In genomic region chr3:100439088-100439487, GRCm38 (mm10) we compare ENCODE assay signal across 11 mouse cellular contexts. TPM values are rescaled to one million over a fixed set of nuclear protein-coding genes. Genes with fewer than 3 reads are reported as not detected.
A peak's percentile ranks its signal among the peaks of the same experiment; 100 is the strongest.
DNase-seq lines count a peak whose midpoint lies in the region; ATAC-seq and TF ChIP-seq lines count a peak whose summit lies in the region.
"Had no signal": no experiment of that assay in that cellular context is flagged by ENCODE, and none has a peak within 500 bp of the region (broad histone marks: within the 10 kb centered on the region; RNA-seq: fewer than 3 reads in every experiment).

No protein-coding gene starts in this region.

- H3K27me3 ChIP-seq in heart, embryonic 11.5 days (ENCODE audit: control insufficient read depth, insufficient read depth, low read length), result no peaks in the 10 kb centered on the region
- H3K27me3 ChIP-seq in heart, adult 2 months (ENCODE audit: control insufficient read depth, insufficient read depth, low read length), result no peaks in the 10 kb centered on the region
- no peaks in the 10 kb centered on the region for H3K27me3 ChIP-seq in CH12.LX (replicated peaks)
- no peaks in the 10 kb centered on the region for H3K27me3 ChIP-seq in limb, embryonic 10.5 days (ENCODE audit: low read depth, poor library complexity, severe bottlenecking)
- peaks cover 5% of the 10 kb centered on the region for H3K27me3 ChIP-seq in megakaryocyte, embryonic 14.5 days (replicated peaks)
- H3K27me3 ChIP-seq: forebrain, embryonic 13.5 days; Patski had no signal

- no peaks in the 10 kb centered on the region for H3K9me3 ChIP-seq in heart, embryonic 11.5 days (replicated peaks; ENCODE audit: control insufficient read depth, low read length)
- peaks cover 4% of the 10 kb centered on the region for H3K9me3 ChIP-seq in CH12.LX (replicated peaks; ENCODE audit: low read length)
- H3K9me3 ChIP-seq in limb, embryonic 10.5 days (replicated peaks), result no peaks in the 10 kb centered on the region
- H3K9me3 ChIP-seq in megakaryocyte, embryonic 14.5 days, result no peaks in the 10 kb centered on the region
- H3K9me3 ChIP-seq: forebrain, embryonic 13.5 days had no signal

- no peak overlapping the region for H3K9ac ChIP-seq in heart, embryonic 11.5 days (ENCODE audit: low read depth, low read length)
- H3K9ac ChIP-seq in heart, adult 2 months (ENCODE audit: low read depth, low read length), result no peak overlapping the region
- 0 out of 2 replicates have a peak overlapping the region, but pooled peaks have one; percentile 14 for H3K9ac ChIP-seq in CH12.LX (ENCODE audit: insufficient read depth, low read depth)
- H3K9ac ChIP-seq: forebrain, embryonic 13.5 days had no signal

- dilution Hi-C loops in CH12.LX (cut with MboI; ENCODE audit: extremely low pct_ligation_motif_present, extremely low pct_unique_long_range_greater_than_20kb, low sequenced_read_pairs), result no loop called here

- H3K27ac ChIP-seq in heart, embryonic 11.5 days (ENCODE audit: low read depth, low read length), result peak overlapping the region; percentile 71
- no peak overlapping the region for H3K27ac ChIP-seq in heart, adult 2 months
- peak overlapping the region; percentile 90 for H3K27ac ChIP-seq in CH12.LX (ENCODE audit: insufficient read depth, low read depth)
- peak overlapping the region; percentile 26; the same call in 1 of the 2 replicates for H3K27ac ChIP-seq in limb, embryonic 10.5 days
- H3K27ac ChIP-seq: forebrain, embryonic 13.5 days had no signal

- intact Hi-C loops in heart, adult 2 months (cut with DNase I), result no loop called here

- no peak for TF ChIP-seq CTCF in heart, adult 2 months (IDR thresholded peaks at IDR 0.05)
- TF ChIP-seq CTCF in CH12.LX (conservative IDR thresholded peaks at IDR 0.05 in 1 of 2, IDR thresholded peaks at IDR 0.05 in 1 of 2; ENCODE audit: low read depth in 2 of 2, low read length in 2 of 2), result no peak

- peaks cover 19% of the 10 kb centered on the region for H3K4me1 ChIP-seq in heart, embryonic 11.5 days (ENCODE audit: control insufficient read depth, insufficient read depth, low read length)
- H3K4me1 ChIP-seq in heart, adult 2 months (ENCODE audit: control insufficient read depth, insufficient read depth, low read length), result no peaks in the 10 kb centered on the region
- peaks cover 53 to 83% of the 10 kb centered on the region in 2 experiments for H3K4me1 ChIP-seq in CH12.LX (ENCODE audit: control insufficient read depth in 1 of 2, insufficient read depth in 2 of 2)
- peaks cover 19% of the 10 kb centered on the region for H3K4me1 ChIP-seq in limb, embryonic 10.5 days
- H3K4me1 ChIP-seq in megakaryocyte, embryonic 14.5 days, result peaks cover 84% of the 10 kb centered on the region
- H3K4me1 ChIP-seq: forebrain, embryonic 13.5 days had no signal

- peak overlapping the region; percentile 27; the same call in 1 of the 2 replicates for H3K4me2 ChIP-seq in heart, embryonic 11.5 days
- no peak overlapping the region for H3K4me2 ChIP-seq in CH12.LX (ENCODE audit: insufficient read depth, low read depth, poor library complexity, severe bottlenecking)
- H3K4me2 ChIP-seq: forebrain, embryonic 13.5 days had no signal

- no peaks in the 10 kb centered on the region for H3K36me3 ChIP-seq in heart, embryonic 11.5 days (ENCODE audit: control insufficient read depth, insufficient read depth, low read length)
- no peaks in the 10 kb centered on the region for H3K36me3 ChIP-seq in heart, adult 2 months (ENCODE audit: control insufficient read depth, insufficient read depth, low read length)
- H3K36me3 ChIP-seq in CH12.LX (replicated peaks in 1 of 2; ENCODE audit: control insufficient read depth in 1 of 2, insufficient read depth in 1 of 2, low read length in 1 of 2), result no peaks in the 10 kb centered on the region
- H3K36me3 ChIP-seq in limb, embryonic 10.5 days, result no peaks in the 10 kb centered on the region
- H3K36me3 ChIP-seq in megakaryocyte, embryonic 14.5 days (replicated peaks; ENCODE audit: low read length), result peaks cover 4% of the 10 kb centered on the region

- ATAC-seq in heart, embryonic 11.5 days (replicated peaks; ENCODE audit: insufficient number of reproducible peaks, low FRiP score, low TSS enrichment), result no peak
- ATAC-seq: forebrain, embryonic 13.5 days; Patski had no signal

- DNase-seq in heart, adult 2 months, result no peak
- peak; percentile 47 for DNase-seq in CH12.LX (ENCODE audit: extremely low read depth)
- no peak for DNase-seq in limb, embryonic 10.5 days (ENCODE audit: low spot score)
- no peak for DNase-seq in adrenal gland, adult 8-10 months
- no peak for DNase-seq in layer of hippocampus, postnatal 25 days (ENCODE audit: extremely low spot score in 1 of 2, low spot score in 1 of 2)
- DNase-seq in thymus, postnatal 10 days (ENCODE audit: low spot score in 2 of 2), result no peak
- DNase-seq: kidney, postnatal 36 days had no signal

- H3K79me2 ChIP-seq in heart, adult 2 months (replicated peaks; ENCODE audit: control insufficient read depth, insufficient read depth, low read length), result no peaks in the 10 kb centered on the region
- no peaks in the 10 kb centered on the region for H3K79me2 ChIP-seq in CH12.LX (replicated peaks; ENCODE audit: control insufficient read depth, extremely low read depth, insufficient read depth, poor library complexity, severe bottlenecking)

- TF ChIP-seq EP300 in heart, adult 2 months (IDR thresholded peaks at IDR 0.05; ENCODE audit: insufficient read depth, low read depth, low read length), result no peak
- TF ChIP-seq EP300 in CH12.LX (IDR thresholded peaks at IDR 0.05; ENCODE audit: low read length), result peak; percentile 53

- WGBS in heart, embryonic 11.5 days (ENCODE audit: insufficient replicate concordance), result 62% methylated on average over 3 of the region's 3 CpGs
- 47% methylated on average over 3 of the region's 3 CpGs for WGBS in heart, adult 2 months
- WGBS in limb, embryonic 10.5 days, result 66% methylated on average over 3 of the region's 3 CpGs

- TF ChIP-seq RAD21 in CH12.LX (IDR thresholded peaks at IDR 0.05; ENCODE audit: low read depth, low read length), result no peak

- H3K4me3 ChIP-seq in heart, embryonic 11.5 days (ENCODE audit: low read depth, low read length), result no peak overlapping the region
- no peak overlapping the region for H3K4me3 ChIP-seq in heart, adult 2 months
- H3K4me3 ChIP-seq in CH12.LX (replicated peaks in 1 of 3; ENCODE audit: low read depth in 2 of 3, low read length in 2 of 3, poor library complexity in 1 of 3), result no peak overlapping the region
- H3K4me3 ChIP-seq in limb, embryonic 10.5 days, result no peak overlapping the region
- peak overlapping the region; percentile 74 for H3K4me3 ChIP-seq in megakaryocyte, embryonic 14.5 days (replicated peaks)
- H3K4me3 ChIP-seq: forebrain, embryonic 13.5 days had no signal

- TF ChIP-seq POLR2A in heart, adult 2 months (IDR thresholded peaks at IDR 0.05; ENCODE audit: insufficient read depth, low read depth, low read length), result no peak
- no peak for TF ChIP-seq POLR2A in CH12.LX (IDR thresholded peaks at IDR 0.05; ENCODE audit: low read depth, low read length)

- in situ Hi-C loops in CH12.LX (cut with MboI; ENCODE audit: low pct_ligation_motif_present, low pct_unique_long_range_greater_than_20kb, low sequenced_read_pairs), result no loop called here

TF ChIP-seq in CH12.LX, 34 proteins besides CTCF, POLR2A, EP300 and RAD21:
- TF ChIP-seq MEF2A (IDR thresholded peaks at IDR 0.05; ENCODE audit: borderline replicate concordance, low read depth, low read length) (peak; percentile 55; the same call in 1 of the 2 replicates), ETS1 (conservative IDR thresholded peaks at IDR 0.05; ENCODE audit: low read depth, low read length) (peak; percentile 95), JUND (conservative IDR thresholded peaks at IDR 0.05; ENCODE audit: low read depth, low read length) (no peak), SIN3A (IDR thresholded peaks at IDR 0.05; ENCODE audit: low read length) (0 out of 2 replicates have a peak, but pooled peaks have one; percentile 9), BHLHE40 (IDR thresholded peaks at IDR 0.05; ENCODE audit: low read depth, low read length) (peak; percentile 99), ELF1 (IDR thresholded peaks at IDR 0.05; ENCODE audit: low read depth, low read length) (0 out of 2 replicates have a peak, but pooled peaks have one; percentile 40)
TF ChIP-seq in CH12.LX: peak in this region for 5.

RNA-seq across cellular contexts. Expression of gene Tent5c, which starts 50.0 kb away (rescaled TPM):
- 7.4 and 8.3 TPM in 2 replicates for polyA plus RNA-seq in heart, embryonic 11.5 days (2014; fragmentation: Nextera tagmentation; extraction: Ambion mirVana)
- total RNA-seq in heart, adult 2 months (2021), result 10 to 100 TPM; 14.9 to 96.7 TPM
- 3.9 and 20.8 TPM in 2 replicates for polyA plus RNA-seq in heart, adult 2 months (2012; rRNA removed)
- 12.3 and 18.6 TPM in 2 replicates for total RNA-seq in CH12.LX (2012; rRNA removed)
- 9.5 and 10.6 TPM in 2 replicates for total RNA-seq in CH12.LX (2014; rRNA removed)
- 16.0 and 18.7 TPM in 2 replicates for polyA plus RNA-seq in CH12.LX (2012; ENCODE audit: insufficient read length, low read depth)
- 1.0 and 2.0 TPM in 2 replicates for polyA plus RNA-seq in limb, embryonic 10.5 days (2016; fragmentation: Nextera tagmentation; extraction: Ambion mirVana)
- 4.6 and 7.1 TPM in 2 replicates for polyA plus RNA-seq in megakaryocyte, embryonic 14.5 days (2012; ENCODE audit: insufficient read depth, low replicate concordance)
- 1 to 10 TPM; 3.5 to 8.8 (median 5.1) TPM for total RNA-seq in adrenal gland, adult 8-10 months (2022)
- total RNA-seq in layer of hippocampus, postnatal 25 days (2021), result 1 to 10 TPM; 2.6 to 3.2 TPM
